Mouse (Mus musculus): ENCODE results near the gene Als2cr12.
"Not testable (repeated sequence)": the region's sequence is repeated elsewhere in the genome, so short reads cannot be mapped to it uniquely, and the experiment has no call there.

Als2cr12 gene

GRCm38 (mm10) chr1:58719356-58719945 lies 23.7 kb upstream of the Als2cr12 start:
- DNase-seq (ENCODE audit: low read depth, low spot score) = no peak

GRCm38 (mm10) chr1:58717589-58718270 lies 21.9 kb upstream of the Als2cr12 start:
- no peak for DNase-seq (ENCODE audit: low read depth, low spot score)

- no peak for DNase-seq (ENCODE audit: low read depth, low spot score)
Measured at GRCm38 (mm10) chr1:58716883-58717220, 21.1 kb upstream of the Als2cr12 start.

GRCm38 (mm10) chr1:58716162-58716882 lies 20.5 kb upstream of the Als2cr12 start:
- DNase-seq (ENCODE audit: low read depth, low spot score) = no peak

- DNase-seq (ENCODE audit: low read depth, low spot score) = no peak
Measured at GRCm38 (mm10) chr1:58715536-58715935, 19.7 kb upstream of the Als2cr12 start.

GRCm38 (mm10) chr1:58714361-58714760 lies 18.6 kb upstream of the Als2cr12 start:
- no peak for DNase-seq (ENCODE audit: low read depth, low spot score)

GRCm38 (mm10) chr1:58713893-58714231 lies 18.1 kb upstream of the Als2cr12 start:
- no peak for DNase-seq (ENCODE audit: low read depth, low spot score)

- peak; percentile 28 for DNase-seq (ENCODE audit: low read depth, low spot score)
Measured at GRCm38 (mm10) chr1:58713081-58713892, 17.5 kb upstream of the Als2cr12 start.

GRCm38 (mm10) chr1:58712076-58713061 lies 16.6 kb upstream of the Als2cr12 start:
- peak; percentile 65 for DNase-seq (ENCODE audit: low read depth, low spot score)

GRCm38 (mm10) chr1:58711365-58712016 lies 15.7 kb upstream of the Als2cr12 start, which contains the start of gene Cflar:
Cflar (plus strand) TSS chr1:58711508.
- peak; percentile 49 for DNase-seq (ENCODE audit: low read depth, low spot score)

- peak; percentile 37 for DNase-seq (ENCODE audit: low read depth, low spot score)
Measured at GRCm38 (mm10) chr1:58710711-58711364, 15.0 kb upstream of the Als2cr12 start.

GRCm38 (mm10) chr1:58710043-58710442 lies 14.3 kb upstream of the Als2cr12 start:
- DNase-seq (ENCODE audit: low read depth, low spot score) = not testable (repeated sequence)

GRCm38 (mm10) chr1:58700580-58701162 lies 4.9 kb upstream of the Als2cr12 start:
- DNase-seq (ENCODE audit: low read depth, low spot score) = not testable (repeated sequence)

- no peak for DNase-seq (ENCODE audit: low read depth, low spot score)
Measured at GRCm38 (mm10) chr1:58699988-58700387, 4.2 kb upstream of the Als2cr12 start.

GRCm38 (mm10) chr1:58698781-58699180 lies 3.0 kb upstream of the Als2cr12 start:
- DNase-seq (ENCODE audit: low read depth, low spot score) = no peak

- DNase-seq (ENCODE audit: low read depth, low spot score) = not testable (repeated sequence)
Measured at GRCm38 (mm10) chr1:58697607-58698006, 1.8 kb upstream of the Als2cr12 start.

GRCm38 (mm10) chr1:58693696-58694095 lies 2.1 kb downstream of the Als2cr12 start:
- no peak for DNase-seq (ENCODE audit: low read depth, low spot score)

GRCm38 (mm10) chr1:58691718-58692117 lies 4.1 kb downstream of the Als2cr12 start:
- not testable (repeated sequence) for DNase-seq (ENCODE audit: low read depth, low spot score)

GRCm38 (mm10) chr1:58690834-58691488 lies 4.8 kb downstream of the Als2cr12 start:
- DNase-seq (ENCODE audit: low read depth, low spot score) = not testable (repeated sequence)

Data from c-Kit-negative CD71-positive TER-119-positive erythroid progenitor cells, embryonic 14.5 days (primary cell).